Mouse (Mus musculus) MEL (cell line): ENCODE results near the gene Itga9. TPM values are rescaled to one million over a fixed set of nuclear protein-coding genes. Genes with fewer than 3 reads are reported as not detected.

Source experiments
- DNase-seq: peaks from one replicate; pipeline ENCODE4 v3.0.0; 2011; ENCODE audit warnings: low read depth, low spot score
- H3K27ac ChIP-seq: 2 replicates; pipeline ENCODE4 v1.5.1; 2012; ENCODE audit warnings: low read depth, mild to moderate bottlenecking, control low read depth, low read length, moderate library complexity; ENCODE audit not compliant: control insufficient read depth
- H3K27me3 ChIP-seq, 2 experiments: fragments of 150-350 bp in 1 of 2; sonication (generic) in 1 of 2; 2 replicates each; pipeline ENCODE4 v1.6.1; 2012; ENCODE audit warnings: low read length in 2 of 2, mild to moderate bottlenecking in 2 of 2, improper control_type of control experiment in 1 of 2, moderate library complexity in 1 of 2; ENCODE audit not compliant: insufficient read depth in 2 of 2, control insufficient read depth in 1 of 2
- H3K36me3 ChIP-seq, 2 experiments: 2 replicates each; pipeline ENCODE4 v1.6.1; 2012 to 2014; ENCODE audit warnings: low read length in 2 of 2, improper control_type of control experiment in 1 of 2, inconsistent platforms in 1 of 2, mild to moderate bottlenecking in 1 of 2; ENCODE audit not compliant: insufficient read depth in 2 of 2, control insufficient read depth in 1 of 2
- H3K4me1 ChIP-seq, 2 experiments: fragments of 150-350 bp in 1 of 2; sonication (generic) in 1 of 2; 2 replicates each; pipeline ENCODE4 v1.6.1; 2012; ENCODE audit warnings: low read length in 2 of 2, improper control_type of control experiment in 1 of 2, mild to moderate bottlenecking in 1 of 2; ENCODE audit not compliant: insufficient read depth in 2 of 2, control insufficient read depth in 1 of 2
- H3K4me3 ChIP-seq, 2 experiments: fragments of 150-350 bp in 1 of 2; sonication (generic) in 1 of 2; 2 replicates each; pipeline ENCODE4 v1.5.1; 2012; ENCODE audit warnings: low read depth in 2 of 2, low read length in 2 of 2, mild to moderate bottlenecking in 2 of 2, moderate library complexity in 2 of 2, control low read depth in 1 of 2, improper control_type of control experiment in 1 of 2; ENCODE audit not compliant: control insufficient read depth in 1 of 2, insufficient read depth in 1 of 2
- H3K79me2 ChIP-seq: 2 replicates; pipeline ENCODE4 v1.6.1; 2012; ENCODE audit warnings: mild to moderate bottlenecking, low read length, moderate library complexity; ENCODE audit not compliant: control insufficient read depth, poor library complexity, insufficient read depth
- H3K9ac ChIP-seq: 2 replicates; pipeline ENCODE4 v1.6.1; 2012; ENCODE audit warnings: low read depth, mild to moderate bottlenecking, control low read depth, low read length, moderate library complexity; ENCODE audit not compliant: control insufficient read depth, poor library complexity, severe bottlenecking
- H3K9me3 ChIP-seq: fragments of 150-350 bp; sonication (generic); replicated peaks from 2 replicates; pipeline ENCODE4 v1.6.1; 2012; ENCODE audit warnings: mild to moderate bottlenecking, low read length, improper control_type of control experiment, moderate library complexity; ENCODE audit not compliant: insufficient read depth
- BHLHE40 ChIP-seq: IDR thresholded peaks from 2 replicates; pipeline ENCODE4 v1.6.1; 2012; ENCODE audit warnings: low read depth, mild to moderate bottlenecking, inconsistent platforms, low read length, improper control_type of control experiment, borderline replicate concordance
- CHD2 ChIP-seq: IDR thresholded peaks from 2 replicates; pipeline ENCODE4 v1.6.1; 2011; ENCODE audit warnings: low read length, improper control_type of control experiment
- CTCF ChIP-seq, 3 experiments: IDR thresholded peaks in 2 of 3; conservative IDR thresholded peaks in 1 of 3; 2 replicates each; pipeline ENCODE4 v1.5.1; 2011 to 2012; ENCODE audit warnings: low read length in 3 of 3, low read depth in 2 of 3, mild to moderate bottlenecking in 2 of 3, improper control_type of control experiment in 1 of 3, inconsistent platforms in 1 of 3, mixed read lengths in 1 of 3, moderate library complexity in 1 of 3; ENCODE audit not compliant: control insufficient read depth in 1 of 3, insufficient read depth in 1 of 3, poor library complexity in 1 of 3, severe bottlenecking in 1 of 3
- E2F4 ChIP-seq: IDR thresholded peaks from 2 replicates; pipeline ENCODE4 v1.6.1; 2011; ENCODE audit warnings: low read depth, low read length, improper control_type of control experiment, borderline replicate concordance
- GATA1 ChIP-seq: IDR thresholded peaks from 2 replicates; pipeline ENCODE4 v1.6.1; 2011; ENCODE audit warnings: low read depth, low read length, improper control_type of control experiment
- HCFC1 ChIP-seq: IDR thresholded peaks from 2 replicates; pipeline ENCODE4 v1.6.1; 2012; ENCODE audit warnings: low read depth, mild to moderate bottlenecking, inconsistent platforms, low read length, improper control_type of control experiment, moderate library complexity
- KAT2A ChIP-seq: conservative IDR thresholded peaks from 2 replicates; pipeline ENCODE4 v1.6.1; 2012; ENCODE audit warnings: low read depth, low read length, improper control_type of control experiment, inconsistent platforms
- MEF2A ChIP-seq: IDR thresholded peaks from 2 replicates; pipeline ENCODE4 v1.6.1; 2014; ENCODE audit warnings: low read depth, mild to moderate bottlenecking, inconsistent platforms, low read length, improper control_type of control experiment; ENCODE audit not compliant: poor library complexity, insufficient replicate concordance, severe bottlenecking; ENCODE audit errors: extremely low read depth
- MYC ChIP-seq: IDR thresholded peaks from 2 replicates; pipeline ENCODE4 v1.6.1; 2011; ENCODE audit warnings: low read depth, mild to moderate bottlenecking, low read length, improper control_type of control experiment, moderate library complexity
- NELFE ChIP-seq: IDR thresholded peaks from 2 replicates; pipeline ENCODE4 v1.6.1; 2011; ENCODE audit warnings: low read depth, low read length, improper control_type of control experiment
- POLR2A ChIP-seq, 2 experiments: IDR thresholded peaks; 2 replicates each; pipeline ENCODE4 v1.6.1; 2011 to 2012; ENCODE audit warnings: low read length in 2 of 2, mild to moderate bottlenecking in 2 of 2, control low read depth in 1 of 2, improper control_type of control experiment in 1 of 2, low read depth in 1 of 2, moderate library complexity in 1 of 2; ENCODE audit not compliant: control insufficient read depth in 1 of 2, insufficient read depth in 1 of 2, poor library complexity in 1 of 2
- POLR2AphosphoS5 ChIP-seq: IDR thresholded peaks from 2 replicates; pipeline ENCODE4 v1.6.1; 2012; ENCODE audit warnings: low read depth, borderline replicate concordance, mild to moderate bottlenecking, inconsistent platforms, low read length, moderate library complexity, mixed read lengths
- TCF12 ChIP-seq: IDR thresholded peaks from 2 replicates; pipeline ENCODE4 v1.6.1; 2014; ENCODE audit warnings: low read depth, mild to moderate bottlenecking, inconsistent platforms, low read length, improper control_type of control experiment, moderate library complexity
- UBTF ChIP-seq: IDR thresholded peaks from 2 replicates; pipeline ENCODE4 v1.6.1; 2012; ENCODE audit warnings: low read depth, mild to moderate bottlenecking, inconsistent platforms, low read length, improper control_type of control experiment, moderate library complexity, borderline replicate concordance; ENCODE audit not compliant: insufficient read depth
- ZMIZ1 ChIP-seq: IDR thresholded peaks from 2 replicates; pipeline ENCODE4 v1.6.1; 2012; ENCODE audit warnings: low read depth, mild to moderate bottlenecking, inconsistent platforms, low read length, improper control_type of control experiment, moderate library complexity
- polyA plus RNA-seq, 2 experiments: library from polyadenylated mRNA; stranded (reverse) in 1 of 2; unstranded in 1 of 2; fragments of >175 nt in 1 of 2; fragments of >200 nt in 1 of 2; gene quantifications; 2 replicates each; pipeline versions ENCODE4 v1.2.1 to v1.2.4; 2012; ENCODE audit warnings: low replicate concordance in 2 of 2, low read depth in 1 of 2; ENCODE audit not compliant: insufficient read length in 2 of 2, insufficient read depth in 1 of 2, missing spikeins in 1 of 2
- total RNA-seq: library from RNA; depleted of rRNA; stranded (reverse); fragments of 300-350 nt; gene quantifications from 2 replicates; pipeline ENCODE4 v1.2.3, GENCODE M21; 2012

The Itga9 gene
- total and polyA plus RNA-seq, 3 experiments = 0.19 to 0.21 TPM; not detected in 1

- peaks cover 0 to 8% of the 10 kb centered on the region in 2 experiments; a peak in 1 of 4 replicates for H3K4me1 ChIP-seq
- H3K9ac ChIP-seq = no peak overlapping the region
- DNase-seq = no peak
- H3K4me3 ChIP-seq = no peak overlapping the region
- no peak overlapping the region for H3K27ac ChIP-seq
- no peaks in the 10 kb centered on the region for H3K9me3 ChIP-seq
- H3K36me3 ChIP-seq = peaks cover 0 to 5% of the 10 kb centered on the region in 2 experiments; a peak in 2 of 4 replicates
- TF ChIP-seq GATA1 = no peak
- peak in 1 of 3 experiments; percentile 10; a peak in 1 of 6 replicates for TF ChIP-seq CTCF (IDR thresholded peaks at IDR 0.05 in 2 of 3, conservative IDR thresholded peaks at IDR 0.05 in 1 of 3; ENCODE audit: control insufficient read depth in 1 of 3, insufficient read depth in 1 of 3, low read depth in 2 of 3, low read length in 3 of 3, poor library complexity in 1 of 3, severe bottlenecking in 1 of 3)
- no peak for TF ChIP-seq POLR2AphosphoS5
- no peak for TF ChIP-seq TCF12
- TF ChIP-seq E2F4 = no peak
- no peak for TF ChIP-seq NELFE
- H3K27me3 ChIP-seq = peaks cover 0 to 3% of the 10 kb centered on the region in 2 experiments; a peak in 2 of 4 replicates
- H3K79me2 ChIP-seq = no peaks in the 10 kb centered on the region
Measured at GRCm38 (mm10) chr9:118895101-118895500, 288.6 kb downstream of the Itga9 start.

- no peak for DNase-seq
- no peaks in the 10 kb centered on the region for H3K4me1 ChIP-seq
- H3K36me3 ChIP-seq = no peaks in the 10 kb centered on the region
- no peak overlapping the region for H3K27ac ChIP-seq
- no peaks in the 10 kb centered on the region for H3K79me2 ChIP-seq
- peaks cover 0 to 6% of the 10 kb centered on the region in 2 experiments; a peak in 3 of 4 replicates for H3K27me3 ChIP-seq
- H3K4me3 ChIP-seq = no peak overlapping the region
- TF ChIP-seq MYC = no peak
- TF ChIP-seq UBTF = no peak
- no peak for TF ChIP-seq HCFC1
- no peak for TF ChIP-seq BHLHE40
- no peak for TF ChIP-seq MEF2A
- H3K9me3 ChIP-seq = no peaks in the 10 kb centered on the region
- no peak overlapping the region for H3K9ac ChIP-seq
Measured at GRCm38 (mm10) chr9:118900677-118901076, 294.2 kb downstream of the Itga9 start.

- H3K36me3 ChIP-seq = no peaks in the 10 kb centered on the region
- no peak for TF ChIP-seq POLR2A (IDR thresholded peaks at IDR 0.05; ENCODE audit: control insufficient read depth in 1 of 2, insufficient read depth in 1 of 2, low read depth in 1 of 2, low read length in 2 of 2, poor library complexity in 1 of 2)
- no peak for TF ChIP-seq KAT2A
- no peak for TF ChIP-seq HCFC1
- no peak for TF ChIP-seq CHD2
- no peak for TF ChIP-seq ZMIZ1
- TF ChIP-seq, all 39 proteins: peak for 0
- Histone ChIP-seq H3K9me3 (no peaks in the 10 kb centered on the region), H3K4me1 (no peaks in the 10 kb centered on the region), H3K27me3 (peaks cover 0 to 6% of the 10 kb centered on the region in 2 experiments; a peak in 3 of 4 replicates), H3K4me3 (no peak overlapping the region), H3K27ac (no peak overlapping the region), H3K79me2 (no peaks in the 10 kb centered on the region), H3K9ac (no peak overlapping the region)
- no peak for DNase-seq
Measured at GRCm38 (mm10) chr9:118901917-118902316, 295.4 kb downstream of the Itga9 start.
